Mouse (Mus musculus): ENCODE data around the gene Il15ra.
A peak's percentile ranks its signal among the peaks of the same experiment; 100 is the strongest.

Gene Il15ra

DNA sequence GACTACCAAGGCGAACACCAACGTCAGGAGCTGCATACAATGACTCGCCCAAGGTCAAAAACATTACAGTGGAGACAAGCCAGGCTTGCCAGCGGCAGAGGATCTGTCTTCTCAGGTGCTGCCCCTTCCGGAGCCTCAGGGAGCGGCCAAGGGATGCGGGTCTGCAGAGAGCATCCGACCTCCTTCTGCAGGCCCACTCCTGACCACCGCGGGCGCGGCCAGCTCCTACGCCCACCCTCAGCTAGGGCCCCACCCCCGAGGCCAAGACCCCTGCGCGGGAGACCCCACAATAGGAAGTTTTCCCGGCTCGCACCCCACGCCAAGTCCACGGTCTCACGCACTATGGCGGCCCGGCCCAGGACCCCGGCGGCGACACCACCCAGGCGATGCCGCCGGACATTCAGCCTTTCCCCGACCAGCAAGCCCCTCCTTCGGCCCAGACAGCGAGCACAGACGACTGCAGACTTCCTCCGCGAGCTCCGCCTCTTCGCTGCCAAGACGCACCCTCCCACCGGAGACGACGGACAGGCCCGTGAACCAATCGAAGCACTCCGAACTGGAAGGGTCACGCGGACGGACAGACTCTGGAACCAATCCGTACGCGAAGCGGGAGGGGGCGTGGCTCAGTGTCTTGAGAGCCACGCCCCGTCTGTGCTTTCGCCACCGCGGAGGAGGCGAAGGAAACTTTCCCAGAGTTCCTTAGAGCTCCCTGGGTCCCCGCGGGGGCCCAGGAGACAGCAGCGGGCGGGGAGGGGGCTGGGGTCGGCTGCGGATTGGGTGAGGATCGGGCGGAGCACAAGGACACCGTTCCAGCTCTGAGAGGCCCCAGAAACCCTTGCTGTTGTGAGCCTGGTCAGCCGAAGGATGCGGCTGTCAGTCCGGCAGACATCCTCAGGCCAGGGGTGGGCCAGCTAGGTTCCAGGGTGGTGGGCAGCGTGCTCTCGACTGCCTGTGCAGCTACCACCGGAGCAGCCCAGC is 72.3 kb downstream of the Il15ra start, which contains the start of the genes Fbh1 and Ankrd16:
TSS of gene Fbh1 (minus strand) at position 492 of the 978 bp plus-strand sequence.
TSS of gene Ankrd16 (plus strand) at position 786 of the 978 bp plus-strand sequence.
- peak; percentile 100 for DNase-seq (ENCODE audit: low spot score in 2 of 2)

DNA sequence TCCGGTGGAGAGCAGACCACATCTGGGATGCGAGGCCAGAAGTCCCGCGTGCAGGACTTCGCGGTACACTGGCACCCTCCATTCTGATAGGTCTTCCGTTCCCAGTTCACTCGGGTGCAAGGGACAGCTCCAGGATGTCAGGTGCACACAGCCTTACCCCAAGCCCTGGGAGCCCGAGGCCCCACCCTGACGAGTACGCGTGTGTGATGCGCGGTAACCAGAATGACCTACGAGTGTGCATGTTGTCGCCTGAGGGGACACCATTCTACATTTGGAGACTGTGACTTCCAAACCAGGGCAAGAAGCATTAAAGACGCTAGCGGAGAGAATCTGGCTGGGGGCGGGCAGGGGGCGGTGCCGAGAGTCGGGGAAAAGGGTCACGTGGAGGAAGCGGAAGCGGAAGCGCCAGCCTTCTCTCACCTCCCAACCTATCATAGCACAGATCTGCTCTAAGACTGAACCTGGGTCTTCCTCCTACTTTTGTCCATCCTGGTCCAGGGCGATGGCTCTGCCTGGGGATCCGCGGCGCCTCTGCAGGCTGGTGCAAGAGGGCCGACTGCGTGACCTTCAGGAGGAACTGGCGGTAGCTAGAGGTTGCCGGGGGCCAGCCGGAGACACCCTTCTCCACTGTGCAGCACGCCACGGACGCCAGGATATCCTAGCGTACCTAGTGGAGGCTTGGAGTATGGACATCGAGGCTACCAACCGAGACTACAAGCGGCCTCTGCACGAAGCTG is 73.2 kb downstream of the Il15ra start:
- peak; percentile 81 to 87 for DNase-seq (ENCODE audit: low spot score in 2 of 2)

Measured in natural killer cell, adult 2 months (primary cell).